Mouse (Mus musculus): ENCODE measurements at regions not wholly inside any gene's neighbourhood (a gene's known extent, or its start where the extent isn't known, plus 50 kb on each side); places are given as distances from the start of the nearest gene placed in this dataset.

GRCm38 (mm10) chr15:38420784-38421183 lies 995.4 kb downstream of the 4930447A16Rik start:
- Histone ChIP-seq H3K27me3 (ENCODE audit: control insufficient read depth, insufficient read depth, insufficient read length) (no peaks in the 10 kb centered on the region), H3K4me3 (no peak overlapping the region), H3ac (ENCODE audit: control insufficient read depth, insufficient read length) (no peak overlapping the region), H3K4me2 (ENCODE audit: low read depth) (peak overlapping the region; percentile 41), H3K36me3 (ENCODE audit: control insufficient read depth, insufficient read depth) (no peaks in the 10 kb centered on the region), H3K79me2 (ENCODE audit: control insufficient read depth, insufficient read depth) (no peaks in the 10 kb centered on the region)
- TF ChIP-seq SRF (IDR thresholded peaks at IDR 0.05; ENCODE audit: control insufficient read depth, insufficient read length, low read depth): no peak
- TF ChIP-seq POLR2A (IDR thresholded peaks at IDR 0.05; ENCODE audit: insufficient read length, low read depth): no peak
- TF ChIP-seq MAX (IDR thresholded peaks at IDR 0.05; ENCODE audit: low read depth): no peak
- peak in 1 of 3 experiments; percentile 12 for TF ChIP-seq MYOD1 (IDR thresholded peaks at IDR 0.05; ENCODE audit: control insufficient read depth in 1 of 3, insufficient read length in 2 of 3, low read depth in 2 of 3)
- no peak for TF ChIP-seq E2F4 (IDR thresholded peaks at IDR 0.05; ENCODE audit: insufficient read depth)
- no peak for TF ChIP-seq TCF3 (IDR thresholded peaks at IDR 0.05; ENCODE audit: insufficient read length, low read depth)

- Histone ChIP-seq H3ac (ENCODE audit: control insufficient read depth, insufficient read length) (no peak overlapping the region), H3K4me3 (no peak overlapping the region), H3K36me3 (ENCODE audit: control insufficient read depth, insufficient read depth) (no peaks in the 10 kb centered on the region), H3K4me2 (ENCODE audit: low read depth) (no peak overlapping the region), H3K27me3 (ENCODE audit: control insufficient read depth, insufficient read depth, insufficient read length) (no peaks in the 10 kb centered on the region), H3K79me2 (ENCODE audit: control insufficient read depth, insufficient read depth) (no peaks in the 10 kb centered on the region)
- TF ChIP-seq POLR2AphosphoS2 (IDR thresholded peaks at IDR 0.05; ENCODE audit: insufficient read length, low read depth) (no peak), TCF3 (IDR thresholded peaks at IDR 0.05; ENCODE audit: insufficient read length, low read depth) (no peak), SRF (IDR thresholded peaks at IDR 0.05; ENCODE audit: control insufficient read depth, insufficient read length, low read depth) (no peak), CEBPB (IDR thresholded peaks at IDR 0.05; ENCODE audit: insufficient read depth, poor library complexity, severe bottlenecking) (no peak), USF1 (IDR thresholded peaks at IDR 0.05; ENCODE audit: low read depth) (no peak), POLR2A (IDR thresholded peaks at IDR 0.05; ENCODE audit: insufficient read length, low read depth) (no peak), MAX (IDR thresholded peaks at IDR 0.05; ENCODE audit: low read depth) (no peak), REST (IDR thresholded peaks at IDR 0.05; ENCODE audit: insufficient read depth, insufficient read length) (no peak)
These were observed 997.4 kb downstream of the 4930447A16Rik start for GRCm38 (mm10) chr15:38422741-38423140.

DNA sequence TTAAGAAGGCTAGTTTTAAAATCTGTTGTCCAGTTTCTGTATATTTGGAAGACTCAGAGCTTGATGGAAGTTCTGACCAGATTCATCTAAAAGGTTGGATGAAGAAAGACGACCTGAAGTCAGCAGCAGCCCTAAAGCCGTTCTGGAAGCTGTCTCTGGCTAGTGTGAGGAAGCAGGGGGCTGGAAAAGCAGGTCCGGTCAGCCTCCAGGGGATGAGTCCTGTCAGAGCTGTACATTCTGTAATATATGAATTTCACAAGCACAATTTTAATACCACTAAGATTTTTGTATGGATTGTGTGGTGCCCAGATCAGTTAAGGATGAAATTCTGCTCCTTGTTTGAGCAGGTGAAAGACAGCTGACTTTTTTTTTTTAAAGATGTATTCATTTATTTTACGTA lies 1000.2 kb downstream of the 4930447A16Rik start:
- Histone ChIP-seq H3ac (ENCODE audit: control insufficient read depth, insufficient read length) (no peak overlapping the region), H3K4me3 (no peak overlapping the region), H3K79me2 (ENCODE audit: control insufficient read depth, insufficient read depth) (no peaks in the 10 kb centered on the region), H3K36me3 (ENCODE audit: control insufficient read depth, insufficient read depth) (no peaks in the 10 kb centered on the region), H3K27me3 (ENCODE audit: control insufficient read depth, insufficient read depth, insufficient read length) (no peaks in the 10 kb centered on the region), H3K4me2 (ENCODE audit: low read depth) (no peak overlapping the region)
- TF ChIP-seq USF1 (IDR thresholded peaks at IDR 0.05; ENCODE audit: low read depth) (no peak), E2F4 (IDR thresholded peaks at IDR 0.05; ENCODE audit: insufficient read depth) (no peak), TCF3 (IDR thresholded peaks at IDR 0.05; ENCODE audit: insufficient read length, low read depth) (no peak), MYOD1 (IDR thresholded peaks at IDR 0.05; ENCODE audit: control insufficient read depth in 1 of 3, insufficient read length in 2 of 3, low read depth in 2 of 3) (no peak), POLR2AphosphoS2 (IDR thresholded peaks at IDR 0.05; ENCODE audit: insufficient read length, low read depth) (no peak), MAX (IDR thresholded peaks at IDR 0.05; ENCODE audit: low read depth) (no peak), REST (IDR thresholded peaks at IDR 0.05; ENCODE audit: insufficient read depth, insufficient read length) (no peak), POLR2A (IDR thresholded peaks at IDR 0.05; ENCODE audit: insufficient read length, low read depth) (no peak), CEBPB (IDR thresholded peaks at IDR 0.05; ENCODE audit: insufficient read depth, poor library complexity, severe bottlenecking) (no peak), SRF (IDR thresholded peaks at IDR 0.05; ENCODE audit: control insufficient read depth, insufficient read length, low read depth) (no peak), MYOG (IDR thresholded peaks at IDR 0.05; ENCODE audit: control insufficient read depth in 1 of 3, insufficient read depth in 1 of 3, insufficient read length in 2 of 3, low read depth in 2 of 3) (no peak), TCF12 (IDR thresholded peaks at IDR 0.05; ENCODE audit: insufficient read depth, poor library complexity, severe bottlenecking) (no peak)

DNA sequence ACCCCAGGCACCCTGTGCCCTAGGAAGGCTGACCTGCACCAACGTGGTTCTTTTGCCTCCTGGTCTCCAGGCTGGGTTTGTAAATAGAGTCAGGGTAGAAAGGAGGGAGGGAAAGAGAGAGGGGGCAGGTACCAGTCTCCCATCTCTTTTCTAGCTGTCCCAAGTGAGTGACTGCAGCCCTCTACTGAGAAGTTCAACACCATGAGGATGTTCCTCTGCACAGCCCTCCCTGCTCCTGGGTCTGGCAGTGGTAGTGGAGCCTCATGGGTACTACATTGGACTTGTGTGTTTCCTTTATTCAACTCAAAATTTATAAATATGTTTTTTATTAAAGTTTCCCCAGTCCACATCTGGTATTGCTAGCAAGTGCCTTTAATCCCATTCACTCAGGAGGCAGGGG lies 1002.6 kb downstream of the 4930447A16Rik start:
- TF ChIP-seq POLR2AphosphoS2 (IDR thresholded peaks at IDR 0.05; ENCODE audit: insufficient read length, low read depth) (no peak), REST (IDR thresholded peaks at IDR 0.05; ENCODE audit: insufficient read depth, insufficient read length) (no peak), USF1 (IDR thresholded peaks at IDR 0.05; ENCODE audit: low read depth) (no peak), MYOD1 (IDR thresholded peaks at IDR 0.05; ENCODE audit: control insufficient read depth in 1 of 3, insufficient read length in 2 of 3, low read depth in 2 of 3) (no peak), TCF12 (IDR thresholded peaks at IDR 0.05; ENCODE audit: insufficient read depth, poor library complexity, severe bottlenecking) (no peak), POLR2A (IDR thresholded peaks at IDR 0.05; ENCODE audit: insufficient read length, low read depth) (no peak), MYOG (IDR thresholded peaks at IDR 0.05; ENCODE audit: control insufficient read depth in 1 of 3, insufficient read depth in 1 of 3, insufficient read length in 2 of 3, low read depth in 2 of 3) (no peak)
- no peaks in the 10 kb centered on the region for H3K36me3 ChIP-seq (ENCODE audit: control insufficient read depth, insufficient read depth)
- H3K27me3 ChIP-seq (ENCODE audit: control insufficient read depth, insufficient read depth, insufficient read length): no peaks in the 10 kb centered on the region
- H3K4me2 ChIP-seq (ENCODE audit: low read depth): no peak overlapping the region
- no peak overlapping the region for H3K4me3 ChIP-seq
- no peaks in the 10 kb centered on the region for H3K79me2 ChIP-seq (ENCODE audit: control insufficient read depth, insufficient read depth)
- no peak overlapping the region for H3ac ChIP-seq (ENCODE audit: control insufficient read depth, insufficient read length)

DNA sequence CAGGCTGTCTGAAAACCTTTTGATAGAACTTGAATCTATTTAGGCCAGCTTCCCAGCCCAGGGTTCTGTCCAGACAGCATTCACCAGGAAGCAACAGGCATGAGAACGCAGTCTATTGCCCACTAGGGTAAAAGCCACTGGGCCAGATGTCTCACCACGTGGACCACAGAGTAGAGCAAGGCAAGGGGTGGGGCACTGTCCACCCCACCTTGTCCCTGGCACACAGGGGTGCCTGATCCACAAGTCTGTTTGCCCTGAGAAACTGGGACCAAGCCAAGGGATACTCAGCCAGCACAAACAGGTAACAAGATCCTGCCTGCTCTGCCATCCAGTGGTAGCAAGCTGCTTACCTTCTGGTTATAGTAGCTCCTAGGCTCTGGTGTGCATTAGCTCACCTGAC lies 1006.3 kb downstream of the 4930447A16Rik start:
- Histone ChIP-seq H3K4me2 (ENCODE audit: low read depth) (no peak overlapping the region), H3K27me3 (ENCODE audit: control insufficient read depth, insufficient read depth, insufficient read length) (no peaks in the 10 kb centered on the region), H3K36me3 (ENCODE audit: control insufficient read depth, insufficient read depth) (no peaks in the 10 kb centered on the region), H3ac (ENCODE audit: control insufficient read depth, insufficient read length) (no peak overlapping the region), H3K79me2 (ENCODE audit: control insufficient read depth, insufficient read depth) (no peaks in the 10 kb centered on the region), H3K4me3 (no peak overlapping the region)
- TF ChIP-seq SRF (IDR thresholded peaks at IDR 0.05; ENCODE audit: control insufficient read depth, insufficient read length, low read depth) (no peak), USF1 (IDR thresholded peaks at IDR 0.05; ENCODE audit: low read depth) (no peak), MYOD1 (IDR thresholded peaks at IDR 0.05; ENCODE audit: control insufficient read depth in 1 of 3, insufficient read length in 2 of 3, low read depth in 2 of 3) (peak in 1 of 3 experiments; percentile 4), CEBPB (IDR thresholded peaks at IDR 0.05; ENCODE audit: insufficient read depth, poor library complexity, severe bottlenecking) (0 out of 2 replicates have a peak, but pooled peaks have one; percentile 48), MYOG (IDR thresholded peaks at IDR 0.05; ENCODE audit: control insufficient read depth in 1 of 3, insufficient read depth in 1 of 3, insufficient read length in 2 of 3, low read depth in 2 of 3) (peak in 1 of 3 experiments; percentile 4)
